Mouse (Mus musculus): ENCODE measurements around the gene Fancm. TPM values are rescaled to one million over a fixed set of nuclear protein-coding genes. Genes with fewer than 3 reads are reported as not detected.

The Fancm gene
- polyA plus RNA-seq, 1 experiment from 2014 or later: 6.7 TPM

Other genes starting within 250 kb of the Fancm start
- 1.4 and 2.4 TPM in 2 replicates for gene Gm527, start 157.7 kb upstream of the Fancm start, polyA plus RNA-seq (2015; fragmentation: Nextera tagmentation; extraction: Ambion mirVana)
- gene Klhl28, start 110.1 kb upstream of the Fancm start, polyA plus RNA-seq (2015; fragmentation: Nextera tagmentation; extraction: Ambion mirVana): 21.4 and 24.5 TPM in 2 replicates
- 20.5 and 20.7 TPM in 2 replicates for gene Togaram1, start 109.8 kb upstream of the Fancm start, polyA plus RNA-seq (2015; fragmentation: Nextera tagmentation; extraction: Ambion mirVana)
- gene Prpf39, start 39.3 kb upstream of the Fancm start, polyA plus RNA-seq (2015; fragmentation: Nextera tagmentation; extraction: Ambion mirVana): 45.4 and 45.8 TPM in 2 replicates
- 388 and 458 TPM in 2 replicates for gene Fkbp3, start 1.6 kb upstream of the Fancm start, polyA plus RNA-seq (2015; fragmentation: Nextera tagmentation; extraction: Ambion mirVana)
- 10.5 and 10.8 TPM in 2 replicates for gene Mis18bp1, start 97.0 kb downstream of the Fancm start, polyA plus RNA-seq (2015; fragmentation: Nextera tagmentation; extraction: Ambion mirVana)
- not detected in 2 replicates for gene Wdr20rt, start 149.9 kb downstream of the Fancm start, polyA plus RNA-seq (2015; fragmentation: Nextera tagmentation; extraction: Ambion mirVana)